14 mouse cellular contexts compared by ENCODE assay signal in the genomic region with DNA sequence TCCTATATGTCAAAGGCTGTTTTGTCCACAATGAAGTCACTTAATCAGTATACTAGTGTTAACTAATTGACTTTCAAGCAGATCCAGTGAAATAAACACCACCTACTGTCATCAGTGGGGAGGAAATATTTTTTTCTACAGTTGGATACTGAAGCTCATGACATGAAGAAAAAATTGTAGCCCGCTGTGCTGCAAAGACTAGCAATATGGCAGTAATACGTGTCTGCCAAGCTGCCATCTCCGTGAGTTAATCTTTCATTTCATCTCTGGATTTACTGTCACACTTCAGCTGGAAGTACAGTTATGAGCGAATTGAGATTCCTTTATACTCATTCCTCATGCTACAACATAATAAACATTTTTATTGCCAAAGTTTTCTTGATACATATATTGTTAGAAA.
DNase-seq lines count a peak whose midpoint lies in the region; ATAC-seq and TF ChIP-seq lines count a peak whose summit lies in the region.
"Had no signal": no experiment of that assay in that cellular context is flagged by ENCODE, and none has a peak within 500 bp of the region (broad histone marks: within the 10 kb centered on the region; RNA-seq: fewer than 3 reads in every experiment).

No protein-coding gene starts in this region.

- no peak overlapping the region for H3K4me3 ChIP-seq in forebrain, embryonic 14.5 days (ENCODE audit: low read depth, low read length)
- no peak overlapping the region for H3K4me3 ChIP-seq in forebrain, embryonic 10.5 days
- H3K4me3 ChIP-seq in forebrain, embryonic 16.5 days (replicated peaks; ENCODE audit: low read length) = no peak overlapping the region
- no peak overlapping the region for H3K4me3 ChIP-seq in forebrain, embryonic 11.5 days (ENCODE audit: low read depth, low read length)
- H3K4me3 ChIP-seq: embryonic facial prominence, embryonic 10.5 days; embryonic facial prominence, embryonic 12.5 days had no signal

- ATAC-seq in forebrain, embryonic 14.5 days = peak; percentile 34; the same call in 1 of the 2 replicates
- ATAC-seq in forebrain, embryonic 16.5 days = peak; percentile 65
- ATAC-seq in forebrain, embryonic 11.5 days (replicated peaks; ENCODE audit: low FRiP score) = no peak

- no peaks in the 10 kb centered on the region for H3K27me3 ChIP-seq in forebrain, embryonic 14.5 days (replicated peaks; ENCODE audit: control insufficient read depth, insufficient read depth, low read length)
- H3K27me3 ChIP-seq in forebrain, embryonic 10.5 days (ENCODE audit: poor library complexity, severe bottlenecking) = no peaks in the 10 kb centered on the region
- H3K27me3 ChIP-seq in forebrain, embryonic 16.5 days (replicated peaks; ENCODE audit: control insufficient read depth, insufficient read depth, low read length) = no peaks in the 10 kb centered on the region
- H3K27me3 ChIP-seq in forebrain, embryonic 11.5 days (ENCODE audit: control insufficient read depth, insufficient read depth, low read length) = no peaks in the 10 kb centered on the region
- H3K27me3 ChIP-seq: embryonic facial prominence, embryonic 12.5 days had no signal

- 85% methylated on average over 4 of the region's 4 CpGs for WGBS in forebrain, embryonic 14.5 days
- 94% methylated on average over 4 of the region's 4 CpGs for WGBS in forebrain, embryonic 10.5 days
- 69% methylated on average over 4 of the region's 4 CpGs for WGBS in forebrain, embryonic 16.5 days
- 94% methylated on average over 4 of the region's 4 CpGs for WGBS in forebrain, embryonic 11.5 days

- H3K27ac ChIP-seq in forebrain, embryonic 14.5 days (ENCODE audit: low read depth, low read length) = no peak overlapping the region
- H3K27ac ChIP-seq in forebrain, embryonic 10.5 days = no peak overlapping the region
- peak overlapping the region; percentile 62 for H3K27ac ChIP-seq in forebrain, embryonic 16.5 days (ENCODE audit: low read length)
- H3K27ac ChIP-seq in forebrain, embryonic 11.5 days (ENCODE audit: low read depth, low read length) = no peak overlapping the region
- H3K27ac ChIP-seq: embryonic facial prominence, embryonic 10.5 days; embryonic facial prominence, embryonic 12.5 days had no signal

- H3K4me1 ChIP-seq in forebrain, embryonic 14.5 days (ENCODE audit: control insufficient read depth, insufficient read depth, low read length) = no peaks in the 10 kb centered on the region
- H3K4me1 ChIP-seq in forebrain, embryonic 10.5 days = no peaks in the 10 kb centered on the region
- H3K4me1 ChIP-seq in forebrain, embryonic 16.5 days (replicated peaks; ENCODE audit: control insufficient read depth, insufficient read depth, low read length) = no peaks in the 10 kb centered on the region; the same call in 1 of the 2 replicates
- H3K4me1 ChIP-seq in forebrain, embryonic 11.5 days (replicated peaks; ENCODE audit: control insufficient read depth, insufficient read depth, low read length) = no peaks in the 10 kb centered on the region
- H3K4me1 ChIP-seq: embryonic facial prominence, embryonic 10.5 days; embryonic facial prominence, embryonic 12.5 days had no signal

- H3K36me3 ChIP-seq in forebrain, embryonic 14.5 days (ENCODE audit: control insufficient read depth, insufficient read depth, low read length) = no peaks in the 10 kb centered on the region
- H3K36me3 ChIP-seq in forebrain, embryonic 10.5 days (replicated peaks) = no peaks in the 10 kb centered on the region
- no peaks in the 10 kb centered on the region for H3K36me3 ChIP-seq in forebrain, embryonic 16.5 days (ENCODE audit: control insufficient read depth, insufficient read depth)
- no peaks in the 10 kb centered on the region for H3K36me3 ChIP-seq in forebrain, embryonic 11.5 days (ENCODE audit: control insufficient read depth, insufficient read depth, low read length)
- H3K36me3 ChIP-seq: embryonic facial prominence, embryonic 10.5 days; embryonic facial prominence, embryonic 12.5 days had no signal

- no peak for TF ChIP-seq POLR2A in brain, embryonic 14.5 days (IDR thresholded peaks at IDR 0.05; ENCODE audit: borderline replicate concordance, extremely low read depth, insufficient read depth, insufficient read length, poor library complexity, severe bottlenecking)

- peak; percentile 33 to 37 for DNase-seq in cerebellum, postnatal 10 days
- no peak for DNase-seq in cerebellum, adult 8-10 months
- peak; percentile 58 for DNase-seq in forebrain, embryonic 14.5 days (ENCODE audit: low spot score)
- no peak for DNase-seq in forebrain, embryonic 10.5 days (ENCODE audit: extremely low spot score, low spot score)
- no peak for DNase-seq in forebrain, embryonic 11.5 days (ENCODE audit: low spot score)
- DNase-seq in brain, embryonic 14.5 days (ENCODE audit: low read depth) = peak; percentile 69
- DNase-seq in gastrocnemius, postnatal 25 days = no peak
- DNase-seq: adrenal gland, adult 2 months; adrenal gland, postnatal 10 days; adrenal gland, postnatal 25 days; gastrocnemius, postnatal 14 days had no signal

- TF ChIP-seq CTCF in brain, embryonic 14.5 days (IDR thresholded peaks at IDR 0.05; ENCODE audit: borderline replicate concordance, extremely low read depth, insufficient read depth, insufficient read length) = no peak

- no peaks in the 10 kb centered on the region for H3K9me3 ChIP-seq in forebrain, embryonic 14.5 days (replicated peaks; ENCODE audit: control insufficient read depth, low read length)
- H3K9me3 ChIP-seq in forebrain, embryonic 10.5 days = no peaks in the 10 kb centered on the region
- no peaks in the 10 kb centered on the region for H3K9me3 ChIP-seq in forebrain, embryonic 16.5 days (ENCODE audit: control insufficient read depth, low read length)
- no peaks in the 10 kb centered on the region for H3K9me3 ChIP-seq in forebrain, embryonic 11.5 days (ENCODE audit: control insufficient read depth, low read length)
- H3K9me3 ChIP-seq: embryonic facial prominence, embryonic 10.5 days; embryonic facial prominence, embryonic 12.5 days had no signal

- no peak overlapping the region for H3K9ac ChIP-seq in forebrain, embryonic 14.5 days (ENCODE audit: low read length)
- H3K9ac ChIP-seq in forebrain, embryonic 16.5 days (replicated peaks; ENCODE audit: low read depth, low read length) = no peak overlapping the region
- H3K9ac ChIP-seq in forebrain, embryonic 11.5 days (ENCODE audit: low read length) = no peak overlapping the region
- H3K9ac ChIP-seq: embryonic facial prominence, embryonic 12.5 days had no signal

- H3K4me2 ChIP-seq in forebrain, embryonic 14.5 days (ENCODE audit: low read length) = no peak overlapping the region
- no peak overlapping the region for H3K4me2 ChIP-seq in forebrain, embryonic 16.5 days (ENCODE audit: low read length)
- no peak overlapping the region for H3K4me2 ChIP-seq in forebrain, embryonic 11.5 days (ENCODE audit: low read depth, low read length, severe bottlenecking)
- H3K4me2 ChIP-seq: embryonic facial prominence, embryonic 12.5 days had no signal

Comparison
In these comparisons a context has a peak if more than half of its experiments do, and no peak if none do; other contexts are left out.
1. DNase-seq: peak in cerebellum, postnatal 10 days (2 of 2), forebrain, embryonic 14.5 days (single experiment) and brain, embryonic 14.5 days (single experiment); none in cerebellum, adult 8-10 months (single experiment), forebrain, embryonic 10.5 days (single experiment), forebrain, embryonic 11.5 days (single experiment) and gastrocnemius, postnatal 25 days (single experiment).